Mouse (Mus musculus): ENCODE results near the gene Rgr. TPM values are rescaled to one million over a fixed set of nuclear protein-coding genes. Genes with fewer than 3 reads are reported as not detected.

Rgr gene
- polyA plus RNA-seq (2014; fragmentation: Nextera tagmentation; extraction: Ambion mirVana) = 0.24 TPM in 1 of 2 replicates, not detected in the other

- Histone ChIP-seq H3K27ac (replicated peaks; ENCODE audit: low read depth, low read length) (no peak within 1 kb of the TSS), H3K4me2 (ENCODE audit: low read length) (no peak within 1 kb of the TSS), H3K9ac (replicated peaks; ENCODE audit: low read length) (no peak within 1 kb of the TSS), H3K4me1 (ENCODE audit: control insufficient read depth, insufficient read depth, low read length) (no peaks in the 10 kb centered on the region), H3K36me3 (ENCODE audit: control insufficient read depth, insufficient read depth, low read length) (no peaks in the 10 kb centered on the region), H3K4me3 (replicated peaks; ENCODE audit: low read depth, low read length) (no peak within 1 kb of the TSS), H3K9me3 (ENCODE audit: control insufficient read depth, low read length) (no peaks in the 10 kb centered on the region), H3K27me3 (ENCODE audit: control insufficient read depth, insufficient read depth, low read length) (no peaks in the 10 kb centered on the region)
- WGBS = 33% methylated on average over 1 of the region's 1 CpGs
- peak; percentile 8 for DNase-seq
- ATAC-seq (ENCODE audit: low FRiP score, low TSS enrichment) = no peak
Measured at GRCm38 (mm10) chr14:37048914-37049410, at the start of gene Rgr. TSS of gene Rgr (minus strand) at chr14:37048964.

GRCm38 (mm10) chr14:37097956-37098530 lies 49.3 kb upstream of the Rgr start, which contains the start of gene Cdhr1:
TSS of gene Cdhr1 (minus strand) at chr14:37098347.
- Histone ChIP-seq H3K27ac (replicated peaks; ENCODE audit: low read depth, low read length) (no peak within 1 kb of the TSS), H3K4me3 (replicated peaks; ENCODE audit: low read depth, low read length) (peak within 1 kb of the TSS; percentile 45), H3K9me3 (ENCODE audit: control insufficient read depth, low read length) (no peaks in the 10 kb centered on the region), H3K9ac (replicated peaks; ENCODE audit: low read length) (peak within 1 kb of the TSS; percentile 66), H3K4me2 (ENCODE audit: low read length) (peak within 1 kb of the TSS; percentile 95), H3K27me3 (ENCODE audit: control insufficient read depth, insufficient read depth, low read length) (peaks cover 12% of the 10 kb centered on the region; the same call in 1 of the 2 replicates), H3K4me1 (ENCODE audit: control insufficient read depth, insufficient read depth, low read length) (0 out of 2 replicates have a peak, but pooled peaks cover 7% of the 10 kb centered on the region), H3K36me3 (ENCODE audit: control insufficient read depth, insufficient read depth, low read length) (no peaks in the 10 kb centered on the region)
- ATAC-seq (ENCODE audit: low FRiP score, low TSS enrichment) (peak; percentile 71), DNase-seq (peak; percentile 72)
- WGBS = under 1% methylated on average over 30 of the region's 30 CpGs

GRCm38 (mm10) chr14:37095556-37095955 lies 46.8 kb upstream of the Rgr start:
- 86% methylated on average over 4 of the region's 4 CpGs for WGBS
- Histone ChIP-seq H3K27ac (replicated peaks; ENCODE audit: low read depth, low read length) (no peak overlapping the region), H3K9me3 (ENCODE audit: control insufficient read depth, low read length) (no peaks in the 10 kb centered on the region), H3K4me3 (replicated peaks; ENCODE audit: low read depth, low read length) (no peak overlapping the region), H3K9ac (replicated peaks; ENCODE audit: low read length) (no peak overlapping the region), H3K4me2 (ENCODE audit: low read length) (no peak overlapping the region), H3K36me3 (ENCODE audit: control insufficient read depth, insufficient read depth, low read length) (no peaks in the 10 kb centered on the region), H3K4me1 (ENCODE audit: control insufficient read depth, insufficient read depth, low read length) (0 out of 2 replicates have a peak, but pooled peaks cover 7% of the 10 kb centered on the region), H3K27me3 (ENCODE audit: control insufficient read depth, insufficient read depth, low read length) (peaks cover 12% of the 10 kb centered on the region; the same call in 1 of the 2 replicates)
- DNase-seq (no peak), ATAC-seq (ENCODE audit: low FRiP score, low TSS enrichment) (no peak)

- no peak overlapping the region for H3K27ac ChIP-seq (replicated peaks; ENCODE audit: low read depth, low read length)
- DNase-seq (no peak), ATAC-seq (ENCODE audit: low FRiP score, low TSS enrichment) (no peak)
- H3K4me1 ChIP-seq (ENCODE audit: control insufficient read depth, insufficient read depth, low read length) = 0 out of 2 replicates have a peak, but pooled peaks cover 7% of the 10 kb centered on the region
- no peak overlapping the region for H3K4me2 ChIP-seq (ENCODE audit: low read length)
- H3K36me3 ChIP-seq (ENCODE audit: control insufficient read depth, insufficient read depth, low read length) = no peaks in the 10 kb centered on the region
- 57% methylated on average over 6 of the region's 6 CpGs for WGBS
- H3K9me3 ChIP-seq (ENCODE audit: control insufficient read depth, low read length) = no peaks in the 10 kb centered on the region
- peaks cover 12% of the 10 kb centered on the region; the same call in 1 of the 2 replicates for H3K27me3 ChIP-seq (ENCODE audit: control insufficient read depth, insufficient read depth, low read length)
- H3K9ac ChIP-seq (replicated peaks; ENCODE audit: low read length) = no peak overlapping the region
- H3K4me3 ChIP-seq (replicated peaks; ENCODE audit: low read depth, low read length) = no peak overlapping the region
Measured at GRCm38 (mm10) chr14:37094436-37094835, 45.7 kb upstream of the Rgr start.

GRCm38 (mm10) chr14:37083755-37084154 lies 35.0 kb upstream of the Rgr start:
- Histone ChIP-seq H3K27ac (replicated peaks; ENCODE audit: low read depth, low read length) (no peak overlapping the region), H3K4me3 (replicated peaks; ENCODE audit: low read depth, low read length) (no peak overlapping the region), H3K9ac (replicated peaks; ENCODE audit: low read length) (no peak overlapping the region), H3K36me3 (ENCODE audit: control insufficient read depth, insufficient read depth, low read length) (no peaks in the 10 kb centered on the region), H3K4me1 (ENCODE audit: control insufficient read depth, insufficient read depth, low read length) (no peaks in the 10 kb centered on the region), H3K9me3 (ENCODE audit: control insufficient read depth, low read length) (no peaks in the 10 kb centered on the region), H3K4me2 (ENCODE audit: low read length) (no peak overlapping the region), H3K27me3 (ENCODE audit: control insufficient read depth, insufficient read depth, low read length) (no peaks in the 10 kb centered on the region)
- ATAC-seq (ENCODE audit: low FRiP score, low TSS enrichment) (no peak), DNase-seq (no peak)
- WGBS = 32% methylated on average over 4 of the region's 4 CpGs

GRCm38 (mm10) chr14:37080724-37081123 lies 32.0 kb upstream of the Rgr start:
- Histone ChIP-seq H3K9ac (replicated peaks; ENCODE audit: low read length) (no peak overlapping the region), H3K4me3 (replicated peaks; ENCODE audit: low read depth, low read length) (no peak overlapping the region)

GRCm38 (mm10) chr14:37068516-37068915 lies 19.8 kb upstream of the Rgr start:
- Histone ChIP-seq H3K4me3 (replicated peaks; ENCODE audit: low read depth, low read length) (no peak overlapping the region), H3K36me3 (ENCODE audit: control insufficient read depth, insufficient read depth, low read length) (no peaks in the 10 kb centered on the region), H3K4me1 (ENCODE audit: control insufficient read depth, insufficient read depth, low read length) (no peaks in the 10 kb centered on the region), H3K4me2 (ENCODE audit: low read length) (no peak overlapping the region), H3K27me3 (ENCODE audit: control insufficient read depth, insufficient read depth, low read length) (no peaks in the 10 kb centered on the region), H3K9ac (replicated peaks; ENCODE audit: low read length) (no peak overlapping the region), H3K9me3 (ENCODE audit: control insufficient read depth, low read length) (no peaks in the 10 kb centered on the region), H3K27ac (replicated peaks; ENCODE audit: low read depth, low read length) (no peak overlapping the region)
- ATAC-seq (ENCODE audit: low FRiP score, low TSS enrichment) (no peak), DNase-seq (peak; percentile 49)
- 24% methylated on average over 9 of the region's 9 CpGs for WGBS

More at GRCm38 (mm10) chr14:37080724-37081123, 32.0 kb upstream of the Rgr start:
- H3K27ac ChIP-seq (replicated peaks; ENCODE audit: low read depth, low read length) = no peak overlapping the region
- H3K4me2 ChIP-seq (ENCODE audit: low read length) = no peak overlapping the region
- DNase-seq (no peak), ATAC-seq (ENCODE audit: low FRiP score, low TSS enrichment) (no peak)
- no peaks in the 10 kb centered on the region for H3K4me1 ChIP-seq (ENCODE audit: control insufficient read depth, insufficient read depth, low read length)
- no peaks in the 10 kb centered on the region for H3K9me3 ChIP-seq (ENCODE audit: control insufficient read depth, low read length)
- 85% methylated on average over 1 of the region's 1 CpGs for WGBS
- no peaks in the 10 kb centered on the region for H3K27me3 ChIP-seq (ENCODE audit: control insufficient read depth, insufficient read depth, low read length)
- no peaks in the 10 kb centered on the region for H3K36me3 ChIP-seq (ENCODE audit: control insufficient read depth, insufficient read depth, low read length)

GRCm38 (mm10) chr14:37067629-37068028 lies 18.9 kb upstream of the Rgr start, which contains the start of gene Lrit2:
TSS of gene Lrit2 (plus strand) at chr14:37067929.
- WGBS = 71% methylated on average over 5 of the region's 5 CpGs

GRCm38 (mm10) chr14:37066636-37067035 lies 17.9 kb upstream of the Rgr start:
- no peak overlapping the region for H3K9ac ChIP-seq (replicated peaks; ENCODE audit: low read length)
- DNase-seq (no peak), ATAC-seq (ENCODE audit: low FRiP score, low TSS enrichment) (no peak)
- H3K4me3 ChIP-seq (replicated peaks; ENCODE audit: low read depth, low read length) = no peak overlapping the region
- 58% methylated on average over 2 of the region's 2 CpGs for WGBS
- no peak overlapping the region for H3K4me2 ChIP-seq (ENCODE audit: low read length)
- H3K27ac ChIP-seq (replicated peaks; ENCODE audit: low read depth, low read length) = no peak overlapping the region
- no peaks in the 10 kb centered on the region for H3K4me1 ChIP-seq (ENCODE audit: control insufficient read depth, insufficient read depth, low read length)
- no peaks in the 10 kb centered on the region for H3K27me3 ChIP-seq (ENCODE audit: control insufficient read depth, insufficient read depth, low read length)
- no peaks in the 10 kb centered on the region for H3K9me3 ChIP-seq (ENCODE audit: control insufficient read depth, low read length)
- no peaks in the 10 kb centered on the region for H3K36me3 ChIP-seq (ENCODE audit: control insufficient read depth, insufficient read depth, low read length)

More at GRCm38 (mm10) chr14:37067629-37068028, 18.9 kb upstream of the Rgr start, which contains the start of gene Lrit2:
- Histone ChIP-seq H3K9me3 (ENCODE audit: control insufficient read depth, low read length) (no peaks in the 10 kb centered on the region), H3K9ac (replicated peaks; ENCODE audit: low read length) (no peak within 1 kb of the TSS), H3K4me2 (ENCODE audit: low read length) (no peak within 1 kb of the TSS), H3K27ac (replicated peaks; ENCODE audit: low read depth, low read length) (no peak within 1 kb of the TSS), H3K36me3 (ENCODE audit: control insufficient read depth, insufficient read depth, low read length) (no peaks in the 10 kb centered on the region), H3K4me1 (ENCODE audit: control insufficient read depth, insufficient read depth, low read length) (no peaks in the 10 kb centered on the region), H3K27me3 (ENCODE audit: control insufficient read depth, insufficient read depth, low read length) (no peaks in the 10 kb centered on the region), H3K4me3 (replicated peaks; ENCODE audit: low read depth, low read length) (no peak within 1 kb of the TSS)
- ATAC-seq (ENCODE audit: low FRiP score, low TSS enrichment) (no peak), DNase-seq (no peak)
